Mouse (Mus musculus) myocyte (in vitro differentiated cells): ENCODE measurements around the gene Rchy1.

Experiments used
- MYOD1 ChIP-seq, 3 experiments: IDR thresholded peaks; one replicate each; pipeline ENCODE4 v1.6.1; 2011; ENCODE audit warnings: control low read depth in 2 of 3, low read depth in 2 of 3, mild to moderate bottlenecking in 2 of 3, moderate library complexity in 1 of 3; ENCODE audit not compliant: insufficient read length in 2 of 3, control insufficient read depth in 1 of 3
- POLR2A ChIP-seq: IDR thresholded peaks from one replicate; pipeline ENCODE4 v1.6.1; 2011; ENCODE audit warnings: low read depth, mild to moderate bottlenecking, control low read depth, moderate library complexity; ENCODE audit not compliant: insufficient read length

- no peak for TF ChIP-seq POLR2A
- TF ChIP-seq MYOD1 (IDR thresholded peaks at IDR 0.05; ENCODE audit: control insufficient read depth in 1 of 3, insufficient read length in 2 of 3, low read depth in 2 of 3): no peak
These were observed 47.0 kb upstream of the Rchy1 start for GRCm38 (mm10) chr5:92009827-92010226.
